Mouse (Mus musculus) right cerebral cortex, adult 2 months (tissue): Measurements from ENCODE around the gene Pcbp3.

Experiments
- DNase-seq, 2 experiments: peaks; one replicate each; pipeline ENCODE4 v3.0.0; 2021 to 2022; ENCODE audit warnings: low spot score in 2 of 2

Gene Pcbp3

GRCm38 (mm10) chr10:76846480-76846879 lies 115.2 kb downstream of the Pcbp3 start:
- no peak for DNase-seq

- DNase-seq, result no peak
These were observed 116.8 kb downstream of the Pcbp3 start for GRCm38 (mm10) chr10:76844901-76845300.

- no peak for DNase-seq
These were observed 117.3 kb downstream of the Pcbp3 start for GRCm38 (mm10) chr10:76844365-76844764.

- no peak for DNase-seq
These were observed 119.6 kb downstream of the Pcbp3 start for GRCm38 (mm10) chr10:76842087-76842486.

- no peak for DNase-seq
These were observed 120.5 kb downstream of the Pcbp3 start for GRCm38 (mm10) chr10:76841220-76841619.

- no peak for DNase-seq
These were observed 121.1 kb downstream of the Pcbp3 start for GRCm38 (mm10) chr10:76840566-76840965.

- DNase-seq, result peak; percentile 91 to 93
These were observed 126.0 kb downstream of the Pcbp3 start for GRCm38 (mm10) chr10:76835497-76836357.

- no peak for DNase-seq
These were observed 128.8 kb downstream of the Pcbp3 start for GRCm38 (mm10) chr10:76832841-76833240.

GRCm38 (mm10) chr10:76831915-76832314 lies 129.8 kb downstream of the Pcbp3 start:
- no peak for DNase-seq

GRCm38 (mm10) chr10:76831151-76831550 lies 130.5 kb downstream of the Pcbp3 start:
- DNase-seq, result no peak

GRCm38 (mm10) chr10:76828936-76829335 lies 132.8 kb downstream of the Pcbp3 start:
- no peak for DNase-seq

GRCm38 (mm10) chr10:76822698-76823097 lies 139.0 kb downstream of the Pcbp3 start:
- DNase-seq, result no peak

- no peak for DNase-seq
These were observed 142.4 kb downstream of the Pcbp3 start for GRCm38 (mm10) chr10:76819321-76819720.

GRCm38 (mm10) chr10:76818337-76818736 lies 143.3 kb downstream of the Pcbp3 start:
- DNase-seq, result no peak

GRCm38 (mm10) chr10:76816930-76817329 lies 144.8 kb downstream of the Pcbp3 start:
- DNase-seq, result no peak

GRCm38 (mm10) chr10:76816436-76816835 lies 145.3 kb downstream of the Pcbp3 start:
- no peak for DNase-seq

- no peak for DNase-seq
These were observed 146.2 kb downstream of the Pcbp3 start for GRCm38 (mm10) chr10:76815481-76815880.

- DNase-seq, result no peak
These were observed 146.9 kb downstream of the Pcbp3 start for GRCm38 (mm10) chr10:76814811-76815210.

- DNase-seq, result no peak
These were observed 151.6 kb downstream of the Pcbp3 start for GRCm38 (mm10) chr10:76809916-76810660.

- DNase-seq, result no peak
These were observed 152.2 kb downstream of the Pcbp3 start for GRCm38 (mm10) chr10:76809439-76809838.

GRCm38 (mm10) chr10:76808446-76809400 lies 153.0 kb downstream of the Pcbp3 start:
- DNase-seq, result peak in 1 of 2 experiments; percentile 32

- DNase-seq, result no peak
These were observed 159.2 kb downstream of the Pcbp3 start for GRCm38 (mm10) chr10:76802500-76802885.
